Mouse (Mus musculus): ENCODE measurements around the gene Ckm.

Gene Ckm

GRCm38 (mm10) chr7:19388699-19389413 is 15.7 kb upstream of the Ckm start:
- no peak for DNase-seq (ENCODE audit: low spot score in 2 of 2)

- DNase-seq (ENCODE audit: low spot score in 2 of 2) = no peak
These were observed 10.1 kb upstream of the Ckm start for GRCm38 (mm10) chr7:19394484-19394883.

- peak in 1 of 2 experiments; percentile 55 for DNase-seq (ENCODE audit: low spot score in 2 of 2)
These were observed 4.9 kb upstream of the Ckm start for GRCm38 (mm10) chr7:19399496-19400280.

- DNase-seq (ENCODE audit: low spot score in 2 of 2) = no peak
These were observed 3.6 kb upstream of the Ckm start for GRCm38 (mm10) chr7:19400946-19401345.

GRCm38 (mm10) chr7:19402535-19403112 is 2.0 kb upstream of the Ckm start:
- no peak for DNase-seq (ENCODE audit: low spot score in 2 of 2)

GRCm38 (mm10) chr7:19403731-19404296 is 762 bp upstream of the Ckm start, which contains the start of gene Klc3:
Klc3 (minus strand) TSS chr7:19404104.
- DNase-seq (ENCODE audit: low spot score in 2 of 2) = peak; percentile 32 to 81

GRCm38 (mm10) chr7:19405417-19405816 is 841 bp downstream of the Ckm start:
- peak; percentile 82 to 90 for DNase-seq (ENCODE audit: low spot score in 2 of 2)

GRCm38 (mm10) chr7:19409753-19410152 is 5.2 kb downstream of the Ckm start:
- DNase-seq (ENCODE audit: low spot score in 2 of 2) = no peak

GRCm38 (mm10) chr7:19410766-19411344 is 6.3 kb downstream of the Ckm start:
- DNase-seq (ENCODE audit: low spot score in 2 of 2) = no peak

- DNase-seq (ENCODE audit: low spot score in 2 of 2) = no peak
These were observed 7.2 kb downstream of the Ckm start for GRCm38 (mm10) chr7:19411783-19412182.

GRCm38 (mm10) chr7:19413525-19413924 is 8.9 kb downstream of the Ckm start:
- no peak for DNase-seq (ENCODE audit: low spot score in 2 of 2)

- DNase-seq (ENCODE audit: low spot score in 2 of 2) = no peak
These were observed 12.0 kb downstream of the Ckm start for GRCm38 (mm10) chr7:19416590-19416989.

GRCm38 (mm10) chr7:19420121-19420520 is 15.5 kb downstream of the Ckm start:
- DNase-seq (ENCODE audit: low spot score in 2 of 2) = no peak

GRCm38 (mm10) chr7:19420821-19421636 is 16.5 kb downstream of the Ckm start:
- peak; percentile 65 to 91 for DNase-seq (ENCODE audit: low spot score in 2 of 2)

- DNase-seq (ENCODE audit: low spot score in 2 of 2) = no peak
These were observed 18.5 kb downstream of the Ckm start for GRCm38 (mm10) chr7:19423083-19423482.

GRCm38 (mm10) chr7:19424051-19424450 is 19.5 kb downstream of the Ckm start:
- DNase-seq (ENCODE audit: low spot score in 2 of 2) = no peak

- no peak for DNase-seq (ENCODE audit: low spot score in 2 of 2)
These were observed 21.8 kb downstream of the Ckm start for GRCm38 (mm10) chr7:19426349-19426748.

GRCm38 (mm10) chr7:19426888-19427287 is 22.3 kb downstream of the Ckm start:
- no peak for DNase-seq (ENCODE audit: low spot score in 2 of 2)

GRCm38 (mm10) chr7:19427999-19428650 is 23.5 kb downstream of the Ckm start:
- DNase-seq (ENCODE audit: low spot score in 2 of 2) = peak in 1 of 2 experiments; percentile 67

GRCm38 (mm10) chr7:19429726-19430125 is 25.1 kb downstream of the Ckm start:
- peak in 1 of 2 experiments; percentile 45 for DNase-seq (ENCODE audit: low spot score in 2 of 2)
